Mouse (Mus musculus): ENCODE results near the gene Cdkn2b. TPM values are rescaled to one million over a fixed set of nuclear protein-coding genes. Genes with fewer than 3 reads are reported as not detected.

Gene Cdkn2b
- polyA plus RNA-seq, 1 experiment from 2014 or later: 0.54 TPM

DNA sequence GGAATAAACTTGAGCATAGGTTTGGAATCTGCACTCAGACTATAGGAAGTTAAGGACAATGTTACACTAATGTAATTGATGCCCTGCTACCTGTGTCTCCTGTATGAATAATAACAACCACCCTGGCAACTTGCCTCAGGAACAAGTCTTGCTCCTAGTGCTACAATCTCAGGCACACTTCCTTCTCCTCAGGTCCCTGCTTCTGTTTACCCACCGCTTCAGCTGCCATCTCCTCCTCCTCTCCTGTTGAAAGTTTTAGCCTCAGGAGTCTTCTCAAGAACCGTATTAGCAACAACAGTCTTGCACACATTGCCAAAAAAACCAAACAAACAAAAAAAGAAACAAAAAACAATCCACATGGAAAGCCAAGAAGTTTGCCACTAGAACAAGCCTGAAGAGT, 31.2 kb downstream of the Cdkn2b start:
- no peak overlapping the region for H3K4me3 ChIP-seq (replicated peaks; ENCODE audit: low read length)
- H3K27me3 ChIP-seq (replicated peaks; ENCODE audit: control insufficient read depth, insufficient read depth, low read length): peaks cover 82% of the 10 kb centered on the region
- no peaks in the 10 kb centered on the region for H3K9me3 ChIP-seq (ENCODE audit: control insufficient read depth, low read length)
- WGBS: 0% methylated on average over 2 of the region's 2 CpGs
- H3K9ac ChIP-seq (replicated peaks; ENCODE audit: low read depth, low read length): no peak overlapping the region
- no peak overlapping the region for H3K27ac ChIP-seq (ENCODE audit: low read length)
- H3K36me3 ChIP-seq (ENCODE audit: control insufficient read depth, insufficient read depth): no peaks in the 10 kb centered on the region
- no peak for ATAC-seq
- no peaks in the 10 kb centered on the region; the same call in 1 of the 2 replicates for H3K4me1 ChIP-seq (replicated peaks; ENCODE audit: control insufficient read depth, insufficient read depth, low read length)
- H3K4me2 ChIP-seq (ENCODE audit: low read length): no peak overlapping the region

DNA sequence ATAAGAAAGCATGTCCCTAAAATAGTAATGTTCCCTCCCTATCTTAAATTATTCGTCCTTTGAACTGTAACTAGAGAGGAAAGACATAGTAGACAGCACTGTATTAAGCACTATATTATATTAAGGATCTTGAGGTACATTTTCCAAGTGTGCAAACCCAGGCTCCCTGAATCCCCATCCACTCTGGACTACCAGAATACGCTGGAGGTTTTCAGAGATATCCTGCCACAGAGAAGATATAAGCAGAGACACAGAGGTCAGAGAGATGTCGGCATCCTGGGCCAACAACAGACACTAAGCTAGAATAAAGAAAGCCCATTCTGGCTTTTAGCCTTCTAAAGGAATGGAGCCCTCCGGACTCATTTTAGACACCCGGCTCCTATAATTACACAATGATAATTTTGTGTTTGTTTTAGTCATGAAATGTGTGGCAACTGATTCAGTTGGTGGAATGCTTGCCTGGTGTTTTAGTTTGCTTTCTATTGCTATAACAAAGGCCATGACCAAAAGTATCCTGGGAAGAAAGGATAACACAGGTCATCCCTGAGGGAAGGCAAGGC, 33.4 kb downstream of the Cdkn2b start:
- Histone ChIP-seq H3K36me3 (ENCODE audit: control insufficient read depth, insufficient read depth) (no peaks in the 10 kb centered on the region), H3K27me3 (replicated peaks; ENCODE audit: control insufficient read depth, insufficient read depth, low read length) (peaks cover 87% of the 10 kb centered on the region), H3K4me2 (ENCODE audit: low read length) (no peak overlapping the region), H3K4me1 (replicated peaks; ENCODE audit: control insufficient read depth, insufficient read depth, low read length) (no peaks in the 10 kb centered on the region; the same call in 1 of the 2 replicates), H3K9ac (replicated peaks; ENCODE audit: low read depth, low read length) (no peak overlapping the region), H3K9me3 (ENCODE audit: control insufficient read depth, low read length) (no peaks in the 10 kb centered on the region), H3K27ac (ENCODE audit: low read length) (no peak overlapping the region), H3K4me3 (replicated peaks; ENCODE audit: low read length) (no peak overlapping the region)
- ATAC-seq: no peak
- WGBS: 4% methylated on average over 5 of the region's 5 CpGs

- under 1% methylated on average over 37 of the region's 37 CpGs for WGBS
- H3K27me3 ChIP-seq (replicated peaks; ENCODE audit: control insufficient read depth, insufficient read depth, low read length): peaks cover 87% of the 10 kb centered on the region
- no peak overlapping the region for H3K27ac ChIP-seq (ENCODE audit: low read length)
- H3K4me3 ChIP-seq (replicated peaks; ENCODE audit: low read length): no peak overlapping the region
- no peak for ATAC-seq
- H3K4me2 ChIP-seq (ENCODE audit: low read length): no peak overlapping the region
- no peaks in the 10 kb centered on the region for H3K36me3 ChIP-seq (ENCODE audit: control insufficient read depth, insufficient read depth)
- H3K4me1 ChIP-seq (replicated peaks; ENCODE audit: control insufficient read depth, insufficient read depth, low read length): no peaks in the 10 kb centered on the region; the same call in 1 of the 2 replicates
- no peak overlapping the region for H3K9ac ChIP-seq (replicated peaks; ENCODE audit: low read depth, low read length)
- H3K9me3 ChIP-seq (ENCODE audit: control insufficient read depth, low read length): no peaks in the 10 kb centered on the region
Observed at GRCm38 (mm10) chr4:89276669-89277219, 34.1 kb downstream of the Cdkn2b start.

DNA sequence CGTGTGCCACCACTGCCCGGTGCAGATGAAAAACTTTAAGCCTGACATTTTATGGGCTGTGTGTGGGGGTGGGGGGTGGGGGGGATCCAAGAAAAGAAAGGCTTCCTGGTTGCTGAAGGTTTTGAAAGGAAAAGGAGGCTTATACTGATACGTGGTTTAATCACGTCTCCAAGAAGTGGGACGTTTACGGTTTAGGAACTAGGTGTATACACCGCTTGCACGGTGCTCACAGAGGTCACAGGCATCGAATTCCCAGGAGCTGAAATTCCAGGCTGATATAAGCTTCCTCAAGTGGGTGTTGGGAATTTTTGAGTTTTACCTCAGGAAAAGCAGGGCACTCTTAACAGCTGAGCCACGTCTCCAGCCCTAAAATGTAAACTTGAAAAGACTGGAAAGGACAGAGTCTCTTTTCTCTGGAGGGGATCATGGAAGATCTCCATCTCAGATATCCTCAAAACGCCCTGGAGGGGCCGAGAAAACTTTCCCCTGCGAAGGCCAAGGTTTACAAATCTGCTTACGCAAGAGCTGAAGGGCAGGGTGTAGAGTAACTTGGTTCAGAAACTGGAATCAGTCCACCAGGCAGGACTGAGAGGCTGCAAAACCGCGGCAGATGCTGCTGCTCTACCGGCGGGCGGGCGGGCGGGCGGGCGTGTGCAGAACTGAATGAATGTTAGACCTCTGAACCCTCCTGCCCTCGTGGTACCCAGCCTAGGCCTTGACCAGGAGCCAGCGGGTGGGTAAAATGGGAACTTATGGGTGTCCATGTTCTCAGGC, 34.8 kb downstream of the Cdkn2b start:
- WGBS: 1% methylated on average over 25 of the region's 25 CpGs
- Histone ChIP-seq H3K9ac (replicated peaks; ENCODE audit: low read depth, low read length) (no peak overlapping the region), H3K9me3 (ENCODE audit: control insufficient read depth, low read length) (no peaks in the 10 kb centered on the region), H3K4me3 (replicated peaks; ENCODE audit: low read length) (no peak overlapping the region), H3K27me3 (replicated peaks; ENCODE audit: control insufficient read depth, insufficient read depth, low read length) (peaks cover 84% of the 10 kb centered on the region), H3K4me1 (replicated peaks; ENCODE audit: control insufficient read depth, insufficient read depth, low read length) (no peaks in the 10 kb centered on the region; the same call in 1 of the 2 replicates), H3K4me2 (ENCODE audit: low read length) (no peak overlapping the region), H3K36me3 (ENCODE audit: control insufficient read depth, insufficient read depth) (no peaks in the 10 kb centered on the region), H3K27ac (ENCODE audit: low read length) (no peak overlapping the region)
- ATAC-seq: no peak

DNA sequence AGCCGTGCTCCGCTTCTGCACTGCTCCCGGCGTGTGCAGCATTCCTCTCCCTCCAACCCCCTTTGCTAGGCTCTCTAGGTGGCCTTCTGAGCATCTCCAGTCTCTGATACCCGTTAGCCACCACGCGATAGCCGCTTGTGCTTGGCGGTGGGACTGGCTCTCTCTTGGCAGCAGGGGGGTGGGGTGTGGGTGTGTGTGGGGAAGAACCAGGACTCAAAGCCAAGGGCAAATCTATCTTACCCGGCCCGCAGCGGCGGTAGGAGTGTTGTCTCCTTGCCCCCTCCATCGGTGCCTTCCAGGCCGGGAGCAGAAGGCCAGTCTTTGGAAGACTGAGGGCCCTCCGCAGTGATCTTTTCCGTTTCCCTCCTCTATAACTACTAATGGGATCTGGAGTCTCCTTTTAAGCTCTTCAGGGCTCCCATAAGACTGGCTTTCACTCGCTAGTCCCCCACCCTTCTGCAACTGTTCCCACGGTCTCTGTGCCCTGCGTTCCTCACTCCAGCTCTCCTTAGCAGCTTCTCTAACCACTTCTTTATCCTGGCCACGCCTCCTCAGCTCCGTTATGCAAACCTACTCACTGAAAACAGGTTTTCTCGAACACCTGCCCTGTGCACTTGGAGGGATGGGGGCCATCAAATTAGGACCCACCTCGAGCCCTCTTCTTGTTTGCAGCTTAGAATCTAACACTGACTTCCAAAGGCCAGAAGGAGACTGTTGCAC, 35.9 kb downstream of the Cdkn2b start:
- Histone ChIP-seq H3K4me2 (ENCODE audit: low read length) (no peak overlapping the region), H3K9ac (replicated peaks; ENCODE audit: low read depth, low read length) (no peak overlapping the region), H3K27ac (ENCODE audit: low read length) (no peak overlapping the region), H3K36me3 (ENCODE audit: control insufficient read depth, insufficient read depth) (no peaks in the 10 kb centered on the region), H3K9me3 (ENCODE audit: control insufficient read depth, low read length) (no peaks in the 10 kb centered on the region), H3K4me1 (replicated peaks; ENCODE audit: control insufficient read depth, insufficient read depth, low read length) (no peaks in the 10 kb centered on the region; the same call in 1 of the 2 replicates), H3K4me3 (replicated peaks; ENCODE audit: low read length) (no peak overlapping the region), H3K27me3 (replicated peaks; ENCODE audit: control insufficient read depth, insufficient read depth, low read length) (peaks cover 84% of the 10 kb centered on the region)
- WGBS: under 1% methylated on average over 24 of the region's 24 CpGs
- peak; percentile 29; the same call in 1 of the 2 replicates for ATAC-seq

DNA sequence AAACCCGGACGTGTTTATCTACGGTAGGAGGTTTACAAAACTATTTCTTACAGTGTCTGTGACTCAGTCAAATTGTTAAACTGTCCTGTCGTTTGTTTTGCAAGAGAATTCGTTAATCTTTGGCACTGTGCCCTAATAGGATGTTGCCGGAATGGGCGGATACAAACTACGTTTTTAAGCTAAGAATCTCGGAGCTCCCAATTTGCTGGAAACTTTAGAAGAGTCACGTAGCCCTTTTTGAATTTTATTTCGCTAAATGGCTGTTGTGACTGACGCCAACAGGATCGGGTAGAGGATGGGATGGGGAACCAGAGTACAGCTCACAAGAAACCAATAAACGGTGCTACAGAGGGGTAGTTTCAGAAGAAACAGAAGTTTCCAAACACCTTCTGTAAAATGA, 36.8 kb downstream of the Cdkn2b start:
- peaks cover 78% of the 10 kb centered on the region for H3K27me3 ChIP-seq (replicated peaks; ENCODE audit: control insufficient read depth, insufficient read depth, low read length)

GRCm38 (mm10) chr4:89273585-89273984, 37.3 kb downstream of the Cdkn2b start:
- Histone ChIP-seq H3K27ac (ENCODE audit: low read length) (no peak overlapping the region), H3K9me3 (ENCODE audit: control insufficient read depth, low read length) (no peaks in the 10 kb centered on the region), H3K27me3 (replicated peaks; ENCODE audit: control insufficient read depth, insufficient read depth, low read length) (peaks cover 74% of the 10 kb centered on the region), H3K4me2 (ENCODE audit: low read length) (no peak overlapping the region), H3K4me1 (replicated peaks; ENCODE audit: control insufficient read depth, insufficient read depth, low read length) (no peaks in the 10 kb centered on the region; the same call in 1 of the 2 replicates), H3K9ac (replicated peaks; ENCODE audit: low read depth, low read length) (no peak overlapping the region), H3K36me3 (ENCODE audit: control insufficient read depth, insufficient read depth) (no peaks in the 10 kb centered on the region), H3K4me3 (replicated peaks; ENCODE audit: low read length) (no peak overlapping the region)
- WGBS: 0% methylated on average over 9 of the region's 9 CpGs
- ATAC-seq: peak; percentile 26; the same call in 1 of the 2 replicates

More for the DNA sequence above, 36.8 kb downstream of the Cdkn2b start:
- Histone ChIP-seq H3K27ac (ENCODE audit: low read length) (no peak overlapping the region), H3K9ac (replicated peaks; ENCODE audit: low read depth, low read length) (no peak overlapping the region), H3K4me1 (replicated peaks; ENCODE audit: control insufficient read depth, insufficient read depth, low read length) (no peaks in the 10 kb centered on the region; the same call in 1 of the 2 replicates), H3K4me2 (ENCODE audit: low read length) (no peak overlapping the region), H3K9me3 (ENCODE audit: control insufficient read depth, low read length) (no peaks in the 10 kb centered on the region), H3K36me3 (ENCODE audit: control insufficient read depth, insufficient read depth) (no peaks in the 10 kb centered on the region), H3K4me3 (replicated peaks; ENCODE audit: low read length) (no peak overlapping the region)
- under 1% methylated on average over 14 of the region's 14 CpGs for WGBS
- no peak for ATAC-seq

DNA sequence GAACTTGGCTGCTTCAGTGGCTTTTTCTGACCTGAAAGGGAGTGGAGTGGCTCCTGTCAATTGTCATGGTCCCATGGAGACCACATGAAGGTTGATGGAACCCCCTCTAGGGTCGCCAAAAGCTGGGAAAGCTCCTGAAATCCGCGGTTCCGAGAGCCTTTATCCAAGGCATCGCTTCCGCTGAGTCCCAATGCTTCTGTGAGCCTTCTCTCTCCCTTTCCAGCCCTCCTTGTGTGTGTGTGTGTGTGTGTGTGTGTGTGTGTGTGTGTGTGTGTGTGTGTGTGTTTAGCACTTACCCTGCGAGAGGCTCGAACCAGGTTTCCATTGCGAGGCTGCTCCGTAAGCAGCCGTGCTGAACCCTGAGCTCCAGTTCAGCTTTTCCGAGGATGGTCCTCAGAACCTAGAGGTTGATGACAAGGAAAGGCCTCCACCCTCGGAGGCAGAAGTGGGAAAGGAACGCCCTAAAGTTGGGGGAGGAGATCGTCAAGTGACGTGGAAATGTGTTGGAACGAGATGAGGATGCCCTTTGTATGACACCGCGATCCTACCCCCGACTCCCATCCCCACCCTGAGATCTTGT, 37.8 kb downstream of the Cdkn2b start:
- peaks cover 74% of the 10 kb centered on the region for H3K27me3 ChIP-seq (replicated peaks; ENCODE audit: control insufficient read depth, insufficient read depth, low read length)

More for the DNA sequence above, 37.8 kb downstream of the Cdkn2b start:
- H3K9ac ChIP-seq (replicated peaks; ENCODE audit: low read depth, low read length): no peak overlapping the region
- H3K27ac ChIP-seq (ENCODE audit: low read length): no peak overlapping the region
- H3K9me3 ChIP-seq (ENCODE audit: control insufficient read depth, low read length): no peaks in the 10 kb centered on the region
- ATAC-seq: no peak
- no peak overlapping the region for H3K4me3 ChIP-seq (replicated peaks; ENCODE audit: low read length)
- no peaks in the 10 kb centered on the region; the same call in 1 of the 2 replicates for H3K4me1 ChIP-seq (replicated peaks; ENCODE audit: control insufficient read depth, insufficient read depth, low read length)
- no peak overlapping the region for H3K4me2 ChIP-seq (ENCODE audit: low read length)
- H3K36me3 ChIP-seq (ENCODE audit: control insufficient read depth, insufficient read depth): no peaks in the 10 kb centered on the region
- under 1% methylated on average over 20 of the region's 20 CpGs for WGBS
